Mouse (Mus musculus): ENCODE results near the gene Nanp.

The Nanp gene

GRCm38 (mm10) chr2:151039232-151039695 is at the start of gene Nanp, which contains the start of gene Ninl:
Nanp (minus strand) TSS chr2:151039398.
Ninl (minus strand) TSS chr2:151039382.
- peak; percentile 97 for DNase-seq

- no peak for DNase-seq
These were observed 17.4 kb upstream of the Nanp start for GRCm38 (mm10) chr2:151056637-151057036.

GRCm38 (mm10) chr2:151040411-151040810 is 1.2 kb upstream of the Nanp start:
- DNase-seq: no peak

- peak; percentile 47 for DNase-seq
These were observed 528 bp upstream of the Nanp start for GRCm38 (mm10) chr2:151039726-151040125.

- DNase-seq: no peak
These were observed 381 bp downstream of the Nanp start for GRCm38 (mm10) chr2:151038811-151039222.

GRCm38 (mm10) chr2:151037876-151038552 is 1.2 kb downstream of the Nanp start:
- peak; percentile 77 for DNase-seq

- no peak for DNase-seq
These were observed 1.9 kb downstream of the Nanp start for GRCm38 (mm10) chr2:151037292-151037691.

- peak; percentile 52 for DNase-seq
These were observed 2.5 kb downstream of the Nanp start for GRCm38 (mm10) chr2:151036721-151037120.

- no peak for DNase-seq
These were observed 4.8 kb downstream of the Nanp start for GRCm38 (mm10) chr2:151034435-151034834.

- no peak for DNase-seq
These were observed 18.0 kb downstream of the Nanp start for GRCm38 (mm10) chr2:151021158-151021557.

- DNase-seq: no peak
These were observed 23.9 kb downstream of the Nanp start for GRCm38 (mm10) chr2:151015316-151015715.

GRCm38 (mm10) chr2:151011273-151011672 is 27.9 kb downstream of the Nanp start:
- DNase-seq: peak; percentile 64

- DNase-seq: no peak
These were observed 29.6 kb downstream of the Nanp start for GRCm38 (mm10) chr2:151009515-151010085.

- DNase-seq: peak; percentile 98
These were observed 30.2 kb downstream of the Nanp start for GRCm38 (mm10) chr2:151008939-151009509.

- DNase-seq: peak; percentile 74
These were observed 30.7 kb downstream of the Nanp start for GRCm38 (mm10) chr2:151008517-151008932.

- DNase-seq: no peak
These were observed 31.2 kb downstream of the Nanp start for GRCm38 (mm10) chr2:151008006-151008405.

GRCm38 (mm10) chr2:151006281-151006945 is 32.8 kb downstream of the Nanp start:
- DNase-seq: no peak

GRCm38 (mm10) chr2:151004390-151004789 is 34.8 kb downstream of the Nanp start:
- peak; percentile 52 for DNase-seq

GRCm38 (mm10) chr2:151003796-151004195 is 35.4 kb downstream of the Nanp start:
- DNase-seq: no peak

GRCm38 (mm10) chr2:151001619-151002175 is 37.5 kb downstream of the Nanp start:
- no peak for DNase-seq

- DNase-seq: peak; percentile 65
These were observed 38.6 kb downstream of the Nanp start for GRCm38 (mm10) chr2:151000402-151001178.

- DNase-seq: no peak
These were observed 40.2 kb downstream of the Nanp start for GRCm38 (mm10) chr2:150999021-150999420.

Measured in liver (tissue).